Mouse (Mus musculus): ENCODE measurements around the gene Eps8l2. TPM values are rescaled to one million over a fixed set of nuclear protein-coding genes. Genes with fewer than 3 reads are reported as not detected.

Gene Eps8l2
- total and polyA plus RNA-seq, 3 experiments, result 0.10 TPM; not detected in 2

GRCm38 (mm10) chr7:141394771-141395170, 56.1 kb downstream of the Eps8l2 start:
- H3K79me2 ChIP-seq (ENCODE audit: control insufficient read depth, insufficient read depth, low read length, poor library complexity), result peaks cover 25% of the 10 kb centered on the region
- no peaks in the 10 kb centered on the region for H3K27me3 ChIP-seq (ENCODE audit: control insufficient read depth in 1 of 2, insufficient read depth in 2 of 2, low read length in 2 of 2)
- H3K4me1 ChIP-seq (ENCODE audit: control insufficient read depth in 1 of 2, insufficient read depth in 2 of 2, low read length in 2 of 2), result peaks cover 0 to 15% of the 10 kb centered on the region in 2 experiments; a peak in 3 of 4 replicates
- peak; percentile 49; the same call in 1 of the 2 replicates for TF ChIP-seq ZC3H11A (IDR thresholded peaks at IDR 0.05; ENCODE audit: low read depth, low read length)
- no peak for TF ChIP-seq NELFE (IDR thresholded peaks at IDR 0.05; ENCODE audit: low read depth, low read length)
- peak; percentile 97 for TF ChIP-seq MXI1 (IDR thresholded peaks at IDR 0.05; ENCODE audit: low read depth, low read length)
- TF ChIP-seq GATA1 (IDR thresholded peaks at IDR 0.05; ENCODE audit: low read depth, low read length), result no peak
- no peak for TF ChIP-seq E2F4 (IDR thresholded peaks at IDR 0.05; ENCODE audit: borderline replicate concordance, low read depth, low read length)
- no peak for TF ChIP-seq TBP (IDR thresholded peaks at IDR 0.05; ENCODE audit: low read depth, low read length)
- peak; percentile 72 for TF ChIP-seq SMC3 (IDR thresholded peaks at IDR 0.05; ENCODE audit: low read depth, low read length)
- no peak for TF ChIP-seq KAT2A (conservative IDR thresholded peaks at IDR 0.05; ENCODE audit: low read depth, low read length)
- peak; percentile 54; the same call in 1 of the 2 replicates for TF ChIP-seq HCFC1 (IDR thresholded peaks at IDR 0.05; ENCODE audit: low read depth, low read length)
- TF ChIP-seq CTCF (IDR thresholded peaks at IDR 0.05 in 2 of 3, conservative IDR thresholded peaks at IDR 0.05 in 1 of 3; ENCODE audit: control insufficient read depth in 1 of 3, insufficient read depth in 1 of 3, low read depth in 2 of 3, low read length in 3 of 3, poor library complexity in 1 of 3, severe bottlenecking in 1 of 3), result peak; percentile 87 to 95 (median 89)
- no peak for TF ChIP-seq CHD1 (IDR thresholded peaks at IDR 0.05; ENCODE audit: low read depth, low read length)
- peak; percentile 69 for TF ChIP-seq ZNF384 (IDR thresholded peaks at IDR 0.05; ENCODE audit: low read depth, low read length)
- TF ChIP-seq RAD21 (IDR thresholded peaks at IDR 0.05; ENCODE audit: low read depth, low read length), result peak; percentile 46
- TF ChIP-seq SIN3A (IDR thresholded peaks at IDR 0.05; ENCODE audit: low read length), result peak; percentile 79
- peak; percentile 25; the same call in 1 of the 2 replicates for TF ChIP-seq RCOR1 (IDR thresholded peaks at IDR 0.05; ENCODE audit: low read depth, low read length)
- peak; percentile 71; the same call in 1 of the 2 replicates for TF ChIP-seq MAX (IDR thresholded peaks at IDR 0.05; ENCODE audit: low read length)
- TF ChIP-seq NRF1 (IDR thresholded peaks at IDR 0.05; ENCODE audit: insufficient read depth, low read depth, low read length, poor library complexity, severe bottlenecking), result no peak
- TF ChIP-seq TCF12 (IDR thresholded peaks at IDR 0.05; ENCODE audit: low read depth, low read length), result no peak
- no peak for TF ChIP-seq GABPA (IDR thresholded peaks at IDR 0.05; ENCODE audit: low read depth, low read length)
- TF ChIP-seq MYC (IDR thresholded peaks at IDR 0.05; ENCODE audit: low read depth, low read length), result peak; percentile 78; the same call in 1 of the 2 replicates
- no peak for TF ChIP-seq UBTF (IDR thresholded peaks at IDR 0.05; ENCODE audit: borderline replicate concordance, insufficient read depth, low read depth, low read length)
- no peak for TF ChIP-seq MAZ (IDR thresholded peaks at IDR 0.05; ENCODE audit: low read depth, low read length)
- no peaks in the 10 kb centered on the region for H3K9me3 ChIP-seq (replicated peaks; ENCODE audit: insufficient read depth, low read length)
- peak overlapping the region; percentile 23; the same call in 1 of the 2 replicates for H3K9ac ChIP-seq (ENCODE audit: control insufficient read depth, low read depth, low read length, poor library complexity, severe bottlenecking)
- H3K27ac ChIP-seq (ENCODE audit: control insufficient read depth, low read depth, low read length), result peak overlapping the region; percentile 40; the same call in 1 of the 2 replicates
- H3K36me3 ChIP-seq (ENCODE audit: control insufficient read depth in 1 of 2, insufficient read depth in 2 of 2, low read length in 2 of 2), result peaks cover 24 to 27% of the 10 kb centered on the region in 2 experiments
- H3K4me3 ChIP-seq (ENCODE audit: control insufficient read depth in 1 of 2, insufficient read depth in 1 of 2, low read depth in 2 of 2, low read length in 2 of 2), result no peak overlapping the region
- peak; percentile 88 for DNase-seq (ENCODE audit: low read depth, low spot score)

Data from MEL (cell line).